Mouse (Mus musculus): ENCODE results near the gene F9. TPM values are rescaled to one million over a fixed set of nuclear protein-coding genes. Genes with fewer than 3 reads are reported as not detected.
"Not testable (repeated sequence)": the region's sequence is repeated elsewhere in the genome, so short reads cannot be mapped to it uniquely, and the experiment has no call there.

Gene F9
- polyA plus RNA-seq (2015; fragmentation: Nextera tagmentation; extraction: Ambion mirVana), result 0.06 TPM in 1 of 2 replicates, not detected in the other

- Histone ChIP-seq H3K36me3 (no peaks in the 10 kb centered on the region), H3K4me1 (replicated peaks) (no peaks in the 10 kb centered on the region), H3K4me2 (no peak within 1 kb of the TSS), H3K9ac (no peak within 1 kb of the TSS), H3K4me3 (no peak within 1 kb of the TSS), H3K9me3 (replicated peaks) (no peaks in the 10 kb centered on the region), H3K27me3 (no peaks in the 10 kb centered on the region), H3K27ac (no peak within 1 kb of the TSS)
- ATAC-seq (replicated peaks; ENCODE audit: insufficient number of reproducible peaks, insufficient read depth, low FRiP score, low read depth), result no peak
- WGBS, result 78% methylated on average over 10 of the region's 10 CpGs
Observed at GRCm38 (mm10) chrX:59999221-60000083, at the start of gene F9. Gene F9, plus strand, starts transcription at chrX:59999464.

DNA sequence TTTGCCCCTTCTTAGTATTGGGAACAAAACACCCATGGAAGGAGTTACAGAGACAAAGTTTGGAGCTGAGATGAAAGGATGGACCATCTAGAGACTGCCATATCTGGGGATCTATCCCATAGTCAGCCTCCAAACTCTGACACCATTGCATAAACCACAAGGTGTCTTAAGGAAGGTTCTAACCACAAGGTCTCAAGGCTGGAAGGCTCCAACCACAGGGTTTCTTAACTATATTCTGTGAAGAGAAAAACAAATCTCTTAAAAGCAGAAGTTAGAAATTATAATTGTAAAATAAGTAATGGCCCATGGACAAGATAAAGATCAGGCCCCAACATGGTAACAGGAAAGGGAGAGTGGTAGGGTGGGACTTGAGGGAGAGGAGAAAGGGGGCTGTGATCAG lies 29.5 kb upstream of the F9 start:
- H3K9ac ChIP-seq; H3K27ac ChIP-seq; H3K4me3 ChIP-seq; H3K4me1 ChIP-seq (replicated peaks); H3K4me2 ChIP-seq; ATAC-seq (replicated peaks; ENCODE audit: insufficient number of reproducible peaks, insufficient read depth, low FRiP score, low read depth); H3K36me3 ChIP-seq; H3K27me3 ChIP-seq; H3K9me3 ChIP-seq (replicated peaks): not testable (repeated sequence)

DNA sequence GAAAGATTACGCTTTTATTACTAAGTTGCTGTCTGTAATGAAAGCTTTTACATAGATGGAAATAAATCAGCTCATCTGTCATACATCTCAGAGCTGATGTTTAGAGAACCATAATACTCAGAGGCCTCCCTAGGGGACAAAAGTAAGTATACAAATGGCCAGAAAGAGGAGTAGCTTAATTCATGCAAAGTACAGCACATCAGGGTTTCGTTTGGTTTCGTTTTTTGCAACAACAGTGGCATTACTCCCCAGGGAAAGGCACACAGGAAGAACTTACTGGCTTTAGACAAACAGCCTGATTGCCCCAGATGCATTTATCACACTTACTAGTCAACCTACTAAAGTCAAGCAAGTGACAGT lies 800 bp downstream of the F9 start:
- no peak for ATAC-seq (replicated peaks; ENCODE audit: insufficient number of reproducible peaks, insufficient read depth, low FRiP score, low read depth)
- Histone ChIP-seq H3K36me3 (no peaks in the 10 kb centered on the region), H3K9me3 (replicated peaks) (no peaks in the 10 kb centered on the region), H3K4me1 (replicated peaks) (no peaks in the 10 kb centered on the region), H3K9ac (no peak overlapping the region), H3K4me3 (no peak overlapping the region), H3K27me3 (no peaks in the 10 kb centered on the region), H3K27ac (no peak overlapping the region), H3K4me2 (no peak overlapping the region)
- WGBS, result 66% methylated on average over 3 of the region's 3 CpGs

DNA sequence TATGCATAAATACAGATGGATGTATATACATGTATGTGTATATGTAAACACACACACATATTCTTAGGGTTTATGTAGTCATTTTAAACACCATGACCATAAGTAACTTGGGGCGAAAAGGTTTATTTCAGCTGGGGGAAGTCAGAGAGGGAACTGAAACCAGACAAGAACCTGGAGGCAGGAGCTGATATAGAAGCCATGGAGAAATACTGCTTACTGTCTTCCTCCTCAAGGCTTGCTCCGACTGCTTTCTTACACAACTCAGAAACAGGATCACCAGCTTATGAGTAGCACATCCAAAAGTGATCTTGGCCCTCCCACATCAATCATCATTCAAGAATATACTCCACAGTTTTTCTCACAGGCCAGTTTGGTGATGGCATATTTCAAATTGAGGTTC lies 2.2 kb downstream of the F9 start:
- Histone ChIP-seq H3K9me3 (replicated peaks) (no peaks in the 10 kb centered on the region), H3K4me3 (no peak overlapping the region), H3K9ac (no peak overlapping the region), H3K27ac (no peak overlapping the region), H3K36me3 (no peaks in the 10 kb centered on the region), H3K4me2 (no peak overlapping the region), H3K27me3 (no peaks in the 10 kb centered on the region), H3K4me1 (replicated peaks) (no peaks in the 10 kb centered on the region)
- WGBS, result 67% methylated on average over 2 of the region's 2 CpGs
- no peak for ATAC-seq (replicated peaks; ENCODE audit: insufficient number of reproducible peaks, insufficient read depth, low FRiP score, low read depth)

GRCm38 (mm10) chrX:60013084-60013676 lies 13.9 kb downstream of the F9 start:
- no peaks in the 10 kb centered on the region for H3K4me1 ChIP-seq (replicated peaks)

GRCm38 (mm10) chrX:60014588-60014987 lies 15.3 kb downstream of the F9 start:
- 73% methylated on average over 1 of the region's 1 CpGs for WGBS
- no peak for ATAC-seq (replicated peaks; ENCODE audit: insufficient number of reproducible peaks, insufficient read depth, low FRiP score, low read depth)
- H3K9me3 ChIP-seq (replicated peaks), result no peaks in the 10 kb centered on the region
- H3K4me1 ChIP-seq (replicated peaks), result no peaks in the 10 kb centered on the region
- H3K4me3 ChIP-seq, result no peak overlapping the region
- no peak overlapping the region for H3K4me2 ChIP-seq
- no peak overlapping the region for H3K9ac ChIP-seq
- no peaks in the 10 kb centered on the region for H3K27me3 ChIP-seq
- H3K36me3 ChIP-seq, result no peaks in the 10 kb centered on the region
- H3K27ac ChIP-seq, result no peak overlapping the region

More at GRCm38 (mm10) chrX:60013084-60013676, 13.9 kb downstream of the F9 start:
- Histone ChIP-seq H3K27me3 (no peaks in the 10 kb centered on the region), H3K4me2 (no peak overlapping the region), H3K9me3 (replicated peaks) (no peaks in the 10 kb centered on the region), H3K4me3 (no peak overlapping the region), H3K27ac (no peak overlapping the region), H3K9ac (no peak overlapping the region), H3K36me3 (no peaks in the 10 kb centered on the region)
- ATAC-seq (replicated peaks; ENCODE audit: insufficient number of reproducible peaks, insufficient read depth, low FRiP score, low read depth), result no peak

DNA sequence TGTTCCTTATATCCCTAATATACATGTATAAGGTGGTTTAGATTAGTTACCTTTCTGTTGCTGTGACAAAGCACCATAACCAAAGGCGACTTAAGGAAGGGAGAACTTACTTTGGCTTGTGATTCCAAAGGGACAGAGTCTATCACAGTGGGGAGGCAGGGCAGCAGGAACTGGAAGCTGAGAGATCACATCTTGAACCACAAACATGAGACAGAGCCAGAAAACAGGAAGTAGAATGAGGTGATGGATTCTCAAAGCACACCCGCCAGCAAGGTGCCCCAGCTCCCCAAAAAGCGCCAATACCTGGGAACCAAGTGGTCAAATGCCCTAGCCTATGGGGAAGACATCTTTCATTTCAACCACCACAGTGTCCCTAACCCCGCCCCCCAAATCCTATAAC lies 21.7 kb downstream of the F9 start:
- 74% methylated on average over 4 of the region's 4 CpGs for WGBS

DNA sequence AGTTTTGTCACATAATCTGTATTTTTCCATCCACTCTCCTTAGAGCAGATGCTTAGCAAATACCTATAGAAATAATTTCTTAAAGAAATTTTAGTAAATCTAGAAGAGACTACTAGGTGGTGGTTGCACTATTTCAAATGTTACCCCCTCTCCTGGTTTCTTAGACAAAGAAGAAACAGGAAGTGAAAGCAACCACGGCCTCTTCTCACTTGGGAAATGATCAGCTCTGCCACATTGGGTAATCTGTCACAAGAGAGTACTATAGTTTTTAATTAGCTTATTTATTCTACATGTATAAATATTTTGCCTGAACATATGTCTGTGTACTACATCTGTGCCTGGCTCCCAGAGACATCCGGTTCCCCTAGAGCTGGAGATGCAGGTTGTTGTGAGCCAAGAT lies 22.3 kb downstream of the F9 start:
- H3K4me1 ChIP-seq (replicated peaks), result no peaks in the 10 kb centered on the region
- no peaks in the 10 kb centered on the region for H3K36me3 ChIP-seq
- H3K27me3 ChIP-seq, result no peaks in the 10 kb centered on the region
- H3K9ac ChIP-seq, result no peak overlapping the region
- H3K27ac ChIP-seq, result no peak overlapping the region
- no peak overlapping the region for H3K4me3 ChIP-seq
- no peak overlapping the region for H3K4me2 ChIP-seq
- H3K9me3 ChIP-seq (replicated peaks), result no peaks in the 10 kb centered on the region
- 79% methylated on average over 2 of the region's 2 CpGs for WGBS
- no peak for ATAC-seq (replicated peaks; ENCODE audit: insufficient number of reproducible peaks, insufficient read depth, low FRiP score, low read depth)

More for the DNA sequence above, 21.7 kb downstream of the F9 start:
- H3K36me3 ChIP-seq, result no peaks in the 10 kb centered on the region
- no peak for ATAC-seq (replicated peaks; ENCODE audit: insufficient number of reproducible peaks, insufficient read depth, low FRiP score, low read depth)
- H3K4me1 ChIP-seq (replicated peaks), result no peaks in the 10 kb centered on the region
- no peaks in the 10 kb centered on the region for H3K27me3 ChIP-seq
- H3K27ac ChIP-seq, result no peak overlapping the region
- no peak overlapping the region for H3K4me2 ChIP-seq
- no peak overlapping the region for H3K9ac ChIP-seq
- H3K9me3 ChIP-seq (replicated peaks), result no peaks in the 10 kb centered on the region
- no peak overlapping the region for H3K4me3 ChIP-seq

DNA sequence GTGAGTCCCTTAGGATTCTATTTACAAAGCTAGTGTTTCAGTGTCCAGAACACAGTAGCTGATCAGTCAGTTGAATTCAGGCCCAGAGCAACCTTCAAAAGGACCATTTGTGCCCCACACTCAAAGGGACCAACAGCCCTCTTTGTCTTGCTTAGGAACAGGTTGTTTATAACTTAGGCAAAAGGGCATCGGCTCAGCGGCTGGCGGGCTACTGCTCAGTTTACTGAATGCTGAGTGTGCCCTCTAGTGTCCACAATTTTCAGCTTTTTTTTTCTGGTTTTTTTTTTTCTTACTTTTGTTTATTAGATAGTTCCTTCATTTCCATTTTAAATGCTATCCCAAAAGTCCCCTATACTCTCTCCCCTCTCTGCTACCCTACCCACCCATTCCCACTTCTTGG lies 27.4 kb downstream of the F9 start:
- H3K4me1 ChIP-seq (replicated peaks), result no peaks in the 10 kb centered on the region
- WGBS, result 2% methylated on average over 3 of the region's 3 CpGs
- no peaks in the 10 kb centered on the region for H3K27me3 ChIP-seq
- no peak overlapping the region for H3K27ac ChIP-seq
- no peaks in the 10 kb centered on the region for H3K36me3 ChIP-seq
- no peak overlapping the region for H3K4me2 ChIP-seq
- no peak for ATAC-seq (replicated peaks; ENCODE audit: insufficient number of reproducible peaks, insufficient read depth, low FRiP score, low read depth)
- H3K9ac ChIP-seq, result no peak overlapping the region
- no peaks in the 10 kb centered on the region for H3K9me3 ChIP-seq (replicated peaks)
- H3K4me3 ChIP-seq, result no peak overlapping the region

GRCm38 (mm10) chrX:60054745-60055144 lies 55.5 kb downstream of the F9 start:
- WGBS, result 82% methylated on average over 1 of the region's 1 CpGs
- no peaks in the 10 kb centered on the region for H3K27me3 ChIP-seq
- no peak for ATAC-seq (replicated peaks; ENCODE audit: insufficient number of reproducible peaks, insufficient read depth, low FRiP score, low read depth)

GRCm38 (mm10) chrX:60055185-60055584 lies 55.9 kb downstream of the F9 start:
- no peak overlapping the region for H3K4me3 ChIP-seq
- no peaks in the 10 kb centered on the region for H3K36me3 ChIP-seq
- no peak for ATAC-seq (replicated peaks; ENCODE audit: insufficient number of reproducible peaks, insufficient read depth, low FRiP score, low read depth)
- H3K4me2 ChIP-seq, result no peak overlapping the region
- H3K9ac ChIP-seq, result no peak overlapping the region
- no peaks in the 10 kb centered on the region for H3K27me3 ChIP-seq
- no peaks in the 10 kb centered on the region for H3K9me3 ChIP-seq (replicated peaks)
- H3K4me1 ChIP-seq (replicated peaks), result no peaks in the 10 kb centered on the region
- no peak overlapping the region for H3K27ac ChIP-seq
- 68% methylated on average over 9 of the region's 9 CpGs for WGBS

More at GRCm38 (mm10) chrX:60054745-60055144, 55.5 kb downstream of the F9 start:
- Histone ChIP-seq H3K36me3 (no peaks in the 10 kb centered on the region), H3K4me1 (replicated peaks) (no peaks in the 10 kb centered on the region), H3K4me3 (no peak overlapping the region), H3K9ac (no peak overlapping the region), H3K4me2 (no peak overlapping the region), H3K27ac (no peak overlapping the region), H3K9me3 (replicated peaks) (no peaks in the 10 kb centered on the region)

DNA sequence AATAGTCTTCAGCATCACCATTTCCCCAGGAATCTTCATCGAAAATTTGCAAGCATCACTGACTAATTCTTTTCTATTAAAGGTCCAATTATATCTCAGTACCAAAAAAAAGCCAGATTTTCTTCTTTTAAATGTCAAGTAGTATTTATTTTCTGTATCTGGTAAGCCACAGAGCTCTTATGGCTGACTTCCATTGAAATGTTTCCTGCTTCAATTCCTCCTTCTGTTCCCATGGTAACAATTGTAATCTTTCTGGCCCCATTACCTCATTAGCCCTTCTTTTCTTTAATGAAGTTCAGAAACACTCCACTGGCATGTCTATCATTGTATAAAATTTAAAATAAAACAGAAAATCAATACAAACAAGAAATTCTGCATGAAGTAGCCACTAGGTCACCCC lies 76.1 kb downstream of the F9 start:
- WGBS, result 76% methylated on average over 1 of the region's 1 CpGs
- no peaks in the 10 kb centered on the region for H3K36me3 ChIP-seq
- no peaks in the 10 kb centered on the region for H3K27me3 ChIP-seq
- ATAC-seq (replicated peaks; ENCODE audit: insufficient number of reproducible peaks, insufficient read depth, low FRiP score, low read depth), result no peak
- no peak overlapping the region for H3K9ac ChIP-seq
- no peak overlapping the region for H3K27ac ChIP-seq
- no peak overlapping the region for H3K4me3 ChIP-seq
- no peaks in the 10 kb centered on the region for H3K4me1 ChIP-seq (replicated peaks)
- H3K9me3 ChIP-seq (replicated peaks), result no peaks in the 10 kb centered on the region
- H3K4me2 ChIP-seq, result no peak overlapping the region

Data from heart, embryonic 15.5 days (tissue).